26 mouse cellular contexts compared by ENCODE assay signal in the genomic region with DNA sequence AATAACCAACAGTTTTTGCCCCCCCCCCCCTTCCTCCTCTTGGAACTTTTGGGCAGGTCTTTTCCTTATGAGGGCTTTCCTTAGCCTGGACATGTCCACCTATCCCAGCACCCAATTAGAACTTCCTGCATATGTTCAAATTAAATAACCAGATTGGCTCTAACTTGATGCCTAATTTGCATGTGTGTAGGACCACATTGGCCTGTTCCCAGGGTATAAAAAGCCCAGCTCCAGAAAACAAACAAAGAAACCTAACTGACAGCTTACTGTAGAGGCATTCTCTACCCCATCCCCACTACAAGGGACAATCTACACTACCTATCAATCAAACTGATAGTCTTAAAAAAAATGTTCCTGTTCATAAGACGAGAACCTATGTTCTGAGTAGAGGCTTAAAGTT.
A peak's percentile ranks its signal among the peaks of the same experiment; 100 is the strongest.
DNase-seq lines count a peak whose midpoint lies in the region; ATAC-seq lines count a peak whose summit lies in the region.
"Had no signal": no experiment of that assay in that cellular context is flagged by ENCODE, and none has a peak within 500 bp of the region (broad histone marks: within the 10 kb centered on the region; RNA-seq: fewer than 3 reads in every experiment).

No protein-coding gene starts in this region.

- H3K4me2 ChIP-seq in midbrain, embryonic 11.5 days, result no peak overlapping the region
- no peak overlapping the region for H3K4me2 ChIP-seq in forebrain, embryonic 13.5 days
- H3K4me2 ChIP-seq in forebrain, embryonic 15.5 days (replicated peaks), result no peak overlapping the region
- no peak overlapping the region for H3K4me2 ChIP-seq in hindbrain, embryonic 15.5 days
- H3K4me2 ChIP-seq: embryonic facial prominence, embryonic 12.5 days; heart, embryonic 12.5 days; kidney, embryonic 15.5 days; limb, embryonic 12.5 days; liver, embryonic 15.5 days; lung, embryonic 14.5 days had no signal

- H3K4me3 ChIP-seq in midbrain, embryonic 10.5 days, result no peak overlapping the region
- no peak overlapping the region for H3K4me3 ChIP-seq in midbrain, embryonic 11.5 days (ENCODE audit: low read depth, low read length)
- H3K4me3 ChIP-seq in forebrain, embryonic 13.5 days, result no peak overlapping the region
- no peak overlapping the region for H3K4me3 ChIP-seq in forebrain, embryonic 15.5 days
- H3K4me3 ChIP-seq in hindbrain, embryonic 15.5 days, result no peak overlapping the region
- H3K4me3 ChIP-seq: embryonic facial prominence, embryonic 12.5 days; heart, adult 2 months; heart, embryonic 12.5 days; kidney, embryonic 15.5 days; limb, embryonic 12.5 days; liver, embryonic 15.5 days had no signal

- intact Hi-C loops in left cerebral cortex, postnatal 14 days (cut with DNase I), result no loop called here

- DNase-seq in midbrain, embryonic 10.5 days (ENCODE audit: low spot score), result no peak
- DNase-seq in midbrain, embryonic 11.5 days (ENCODE audit: low spot score, missing footprints), result no peak
- no peak for DNase-seq in left cerebral cortex, postnatal 14 days (ENCODE audit: low spot score in 2 of 2)
- DNase-seq: adrenal gland, adult 2 months; adrenal gland, postnatal 36 days; B cell, adult 2 months; cerebellum, adult 8-10 months; cerebellum, postnatal 36 days; heart, adult 2 months; heart, postnatal 4 days; kidney, adult 18-20 months; kidney, postnatal 25 days; lung, embryonic 14.5 days; lung, postnatal 14 days; right cerebral cortex, adult 18-20 months; spleen, adult 18-20 months; thymus, adult 18-20 months; thymus, postnatal 4 days had no signal

- peaks cover 34% of the 10 kb centered on the region for H3K4me1 ChIP-seq in midbrain, embryonic 10.5 days
- H3K4me1 ChIP-seq in midbrain, embryonic 11.5 days (ENCODE audit: control insufficient read depth, insufficient read depth, low read length), result peaks cover 12% of the 10 kb centered on the region
- peaks cover 15% of the 10 kb centered on the region for H3K4me1 ChIP-seq in forebrain, embryonic 13.5 days
- H3K4me1 ChIP-seq in forebrain, embryonic 15.5 days, result peaks cover 13% of the 10 kb centered on the region
- H3K4me1 ChIP-seq in hindbrain, embryonic 15.5 days (replicated peaks), result peaks cover 5% of the 10 kb centered on the region; the same call in 1 of the 2 replicates
- H3K4me1 ChIP-seq: embryonic facial prominence, embryonic 12.5 days; kidney, embryonic 15.5 days; liver, embryonic 15.5 days had no signal

- no peaks in the 10 kb centered on the region for H3K36me3 ChIP-seq in midbrain, embryonic 10.5 days
- no peaks in the 10 kb centered on the region for H3K36me3 ChIP-seq in midbrain, embryonic 11.5 days (ENCODE audit: control insufficient read depth, insufficient read depth, low read length)
- no peaks in the 10 kb centered on the region for H3K36me3 ChIP-seq in forebrain, embryonic 13.5 days (ENCODE audit: poor library complexity, severe bottlenecking)
- no peaks in the 10 kb centered on the region for H3K36me3 ChIP-seq in forebrain, embryonic 15.5 days
- H3K36me3 ChIP-seq in hindbrain, embryonic 15.5 days, result no peaks in the 10 kb centered on the region
- H3K36me3 ChIP-seq: embryonic facial prominence, embryonic 12.5 days; heart, embryonic 12.5 days; kidney, embryonic 15.5 days; limb, embryonic 12.5 days; liver, embryonic 15.5 days had no signal

- peaks cover 44% of the 10 kb centered on the region for H3K27me3 ChIP-seq in midbrain, embryonic 10.5 days (ENCODE audit: low read depth, poor library complexity, severe bottlenecking)
- no peaks in the 10 kb centered on the region for H3K27me3 ChIP-seq in midbrain, embryonic 11.5 days (ENCODE audit: control insufficient read depth, insufficient read depth, low read length)
- H3K27me3 ChIP-seq in forebrain, embryonic 13.5 days, result peaks cover 3% of the 10 kb centered on the region; the same call in 1 of the 2 replicates
- H3K27me3 ChIP-seq in forebrain, embryonic 15.5 days, result no peaks in the 10 kb centered on the region
- no peaks in the 10 kb centered on the region for H3K27me3 ChIP-seq in hindbrain, embryonic 15.5 days
- H3K27me3 ChIP-seq: embryonic facial prominence, embryonic 12.5 days; heart, embryonic 12.5 days; kidney, embryonic 15.5 days; limb, embryonic 12.5 days; liver, embryonic 15.5 days had no signal

- WGBS in midbrain, embryonic 10.5 days, result 74% methylated on average over 1 of the region's 1 CpGs
- WGBS in midbrain, embryonic 11.5 days, result 79% methylated on average over 1 of the region's 1 CpGs
- WGBS in forebrain, embryonic 13.5 days, result 29% methylated on average over 1 of the region's 1 CpGs
- WGBS in forebrain, embryonic 15.5 days, result 22% methylated on average over 1 of the region's 1 CpGs
- WGBS in hindbrain, embryonic 15.5 days, result 45% methylated on average over 1 of the region's 1 CpGs

- H3K27ac ChIP-seq in midbrain, embryonic 10.5 days (replicated peaks), result peak overlapping the region; percentile 55; the same call in 1 of the 2 replicates
- no peak overlapping the region for H3K27ac ChIP-seq in midbrain, embryonic 11.5 days (ENCODE audit: low read depth, low read length)
- H3K27ac ChIP-seq in forebrain, embryonic 13.5 days, result no peak overlapping the region
- no peak overlapping the region for H3K27ac ChIP-seq in forebrain, embryonic 15.5 days (replicated peaks)
- no peak overlapping the region for H3K27ac ChIP-seq in hindbrain, embryonic 15.5 days (replicated peaks)
- H3K27ac ChIP-seq: embryonic facial prominence, embryonic 12.5 days; heart, adult 2 months; kidney, embryonic 15.5 days; limb, embryonic 12.5 days; liver, embryonic 15.5 days had no signal

- ATAC-seq in midbrain, embryonic 11.5 days (ENCODE audit: low FRiP score), result no peak
- peak; percentile 79 for ATAC-seq in forebrain, embryonic 13.5 days
- ATAC-seq in forebrain, embryonic 15.5 days (replicated peaks), result peak; percentile 78
- ATAC-seq in hindbrain, embryonic 15.5 days (ENCODE audit: low FRiP score, low read depth), result 0 out of 2 replicates have a peak, but pooled peaks have one; percentile 11

- H3K9me3 ChIP-seq in midbrain, embryonic 10.5 days (replicated peaks), result peaks cover 6% of the 10 kb centered on the region
- H3K9me3 ChIP-seq in midbrain, embryonic 11.5 days (ENCODE audit: control insufficient read depth, low read length), result peaks cover 2% of the 10 kb centered on the region; the same call in 1 of the 2 replicates
- H3K9me3 ChIP-seq in forebrain, embryonic 13.5 days (replicated peaks), result peaks cover 7% of the 10 kb centered on the region; the same call in 1 of the 2 replicates
- no peaks in the 10 kb centered on the region for H3K9me3 ChIP-seq in forebrain, embryonic 15.5 days
- no peaks in the 10 kb centered on the region for H3K9me3 ChIP-seq in hindbrain, embryonic 15.5 days
- H3K9me3 ChIP-seq: heart, embryonic 12.5 days; kidney, embryonic 15.5 days; limb, embryonic 12.5 days; liver, embryonic 15.5 days had no signal

- H3K9ac ChIP-seq in midbrain, embryonic 11.5 days (ENCODE audit: low read length), result no peak overlapping the region
- no peak overlapping the region for H3K9ac ChIP-seq in forebrain, embryonic 13.5 days
- no peak overlapping the region for H3K9ac ChIP-seq in forebrain, embryonic 15.5 days (replicated peaks)
- H3K9ac ChIP-seq in hindbrain, embryonic 15.5 days, result no peak overlapping the region
- H3K9ac ChIP-seq: embryonic facial prominence, embryonic 12.5 days; heart, embryonic 12.5 days; kidney, embryonic 15.5 days; limb, embryonic 12.5 days; liver, embryonic 15.5 days; lung, embryonic 14.5 days had no signal
